Mouse (Mus musculus): ENCODE measurements around the gene Adgrl3. TPM values are rescaled to one million over a fixed set of nuclear protein-coding genes. Genes with fewer than 3 reads are reported as not detected.

The Adgrl3 gene
- polyA plus RNA-seq, 1 experiment: 9.8 TPM

DNA sequence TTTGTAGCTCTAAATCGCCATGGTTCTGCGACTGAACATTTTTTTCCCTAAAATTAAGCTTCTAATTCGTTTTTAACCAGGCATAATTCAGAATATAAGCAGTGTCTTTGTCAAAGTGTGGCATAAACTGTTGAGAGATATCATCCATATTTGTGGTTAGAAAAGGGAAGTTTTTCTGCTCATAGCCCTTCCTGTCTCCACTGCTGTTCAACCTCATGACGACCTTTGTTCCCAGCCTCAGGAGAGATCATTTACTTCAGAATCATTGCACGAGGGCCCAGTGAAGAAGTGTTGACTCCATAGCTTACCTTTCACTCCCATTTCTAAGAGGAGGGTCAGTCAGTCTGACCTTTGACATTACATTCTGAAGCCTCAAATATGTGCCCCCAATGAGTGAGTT lies 56.4 kb downstream of the Adgrl3 start:
- Histone ChIP-seq H3K27me3 (ENCODE audit: control insufficient read depth, insufficient read depth, insufficient read length) (no peaks in the 10 kb centered on the region), H3ac (ENCODE audit: control insufficient read depth, insufficient read length, low read depth) (no peak overlapping the region), H3K36me3 (ENCODE audit: control insufficient read depth, insufficient read depth) (peaks cover 4% of the 10 kb centered on the region), H3K79me2 (ENCODE audit: control insufficient read depth, insufficient read depth) (peaks cover 42% of the 10 kb centered on the region), H3K79me3 (ENCODE audit: low read depth) (peaks cover 9% of the 10 kb centered on the region), H3K4me3 (ENCODE audit: insufficient read depth, poor library complexity, severe bottlenecking) (no peak overlapping the region)
- TF ChIP-seq CTCF (IDR thresholded peaks at IDR 0.05; ENCODE audit: control insufficient read depth, insufficient read depth, insufficient read length) (no peak), FOSL1 (IDR thresholded peaks at IDR 0.05; ENCODE audit: insufficient read depth, low read length, poor library complexity, severe bottlenecking) (no peak), MYOD1 (IDR thresholded peaks at IDR 0.05; ENCODE audit: control insufficient read depth, insufficient read length, low read depth) (no peak), USF1 (IDR thresholded peaks at IDR 0.05; ENCODE audit: low read depth) (no peak), CEBPB (IDR thresholded peaks at IDR 0.05; ENCODE audit: low read depth) (no peak), MYOG (IDR thresholded peaks at IDR 0.05; ENCODE audit: control insufficient read depth, extremely low read depth, insufficient read length) (no peak), MAX (IDR thresholded peaks at IDR 0.05) (no peak)

- TF ChIP-seq FOSL1 (IDR thresholded peaks at IDR 0.05; ENCODE audit: insufficient read depth, low read length, poor library complexity, severe bottlenecking) (no peak), CTCF (IDR thresholded peaks at IDR 0.05; ENCODE audit: control insufficient read depth, insufficient read depth, insufficient read length) (no peak), MAX (IDR thresholded peaks at IDR 0.05) (no peak), CEBPB (IDR thresholded peaks at IDR 0.05; ENCODE audit: low read depth) (no peak), MYOG (IDR thresholded peaks at IDR 0.05; ENCODE audit: control insufficient read depth, extremely low read depth, insufficient read length) (no peak), USF1 (IDR thresholded peaks at IDR 0.05; ENCODE audit: low read depth) (no peak), MYOD1 (IDR thresholded peaks at IDR 0.05; ENCODE audit: control insufficient read depth, insufficient read length, low read depth) (no peak)
- Histone ChIP-seq H3K4me3 (ENCODE audit: insufficient read depth, poor library complexity, severe bottlenecking) (no peak overlapping the region), H3ac (ENCODE audit: control insufficient read depth, insufficient read length, low read depth) (no peak overlapping the region)
Measured at GRCm38 (mm10) chr5:81077031-81077430, 57.1 kb downstream of the Adgrl3 start.

GRCm38 (mm10) chr5:81077990-81078389 lies 58.1 kb downstream of the Adgrl3 start:
- no peak for TF ChIP-seq FOSL1 (IDR thresholded peaks at IDR 0.05; ENCODE audit: insufficient read depth, low read length, poor library complexity, severe bottlenecking)
- H3ac ChIP-seq (ENCODE audit: control insufficient read depth, insufficient read length, low read depth): no peak overlapping the region

More at GRCm38 (mm10) chr5:81077031-81077430, 57.1 kb downstream of the Adgrl3 start:
- Histone ChIP-seq H3K27me3 (ENCODE audit: control insufficient read depth, insufficient read depth, insufficient read length) (no peaks in the 10 kb centered on the region), H3K36me3 (ENCODE audit: control insufficient read depth, insufficient read depth) (peaks cover 4% of the 10 kb centered on the region), H3K79me3 (ENCODE audit: low read depth) (peaks cover 7% of the 10 kb centered on the region), H3K79me2 (ENCODE audit: control insufficient read depth, insufficient read depth) (peaks cover 39% of the 10 kb centered on the region)

DNA sequence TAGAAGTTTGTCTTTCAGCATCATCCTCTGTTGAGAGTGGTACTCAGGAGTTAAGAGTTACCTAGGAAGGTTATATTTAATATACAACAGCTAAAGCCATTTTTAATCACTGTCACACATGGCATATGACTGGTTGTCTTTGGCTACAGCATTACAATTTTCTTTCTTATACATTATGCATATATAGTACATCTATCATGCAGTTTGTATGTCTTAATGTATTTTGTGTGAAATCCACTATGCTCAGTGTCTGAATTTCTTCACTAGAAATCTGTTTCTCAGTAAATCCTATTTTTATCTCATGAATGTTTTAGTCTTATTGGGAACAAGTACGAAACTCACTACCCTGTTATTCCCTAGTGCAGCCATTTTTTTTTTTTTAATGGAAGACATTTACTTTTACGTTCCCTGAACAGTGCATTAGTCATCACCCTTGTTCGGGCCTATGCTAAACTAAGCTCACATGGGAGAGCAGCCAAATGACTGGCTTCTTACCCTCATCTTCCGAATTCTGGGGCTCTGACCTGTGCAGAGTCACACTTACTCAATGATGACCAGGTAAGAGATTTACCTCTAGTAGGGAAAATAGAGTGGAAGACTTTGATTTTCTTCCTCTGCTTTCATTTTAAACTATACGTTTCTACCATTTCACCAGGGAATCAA lies 63.9 kb downstream of the Adgrl3 start:
- TF ChIP-seq CEBPB (IDR thresholded peaks at IDR 0.05; ENCODE audit: low read depth): no peak
- H3K27me3 ChIP-seq (ENCODE audit: control insufficient read depth, insufficient read depth, insufficient read length): no peaks in the 10 kb centered on the region
- peaks cover 2% of the 10 kb centered on the region for H3K79me3 ChIP-seq (ENCODE audit: low read depth)
- no peak overlapping the region for H3ac ChIP-seq (ENCODE audit: control insufficient read depth, insufficient read length, low read depth)
- H3K79me2 ChIP-seq (ENCODE audit: control insufficient read depth, insufficient read depth): peaks cover 29% of the 10 kb centered on the region
- H3K36me3 ChIP-seq (ENCODE audit: control insufficient read depth, insufficient read depth): no peaks in the 10 kb centered on the region
- H3K4me3 ChIP-seq (ENCODE audit: insufficient read depth, poor library complexity, severe bottlenecking): no peak overlapping the region

More at GRCm38 (mm10) chr5:81077990-81078389, 58.1 kb downstream of the Adgrl3 start:
- Histone ChIP-seq H3K36me3 (ENCODE audit: control insufficient read depth, insufficient read depth) (peaks cover 4% of the 10 kb centered on the region), H3K27me3 (ENCODE audit: control insufficient read depth, insufficient read depth, insufficient read length) (no peaks in the 10 kb centered on the region), H3K79me3 (ENCODE audit: low read depth) (peaks cover 7% of the 10 kb centered on the region), H3K4me3 (ENCODE audit: insufficient read depth, poor library complexity, severe bottlenecking) (no peak overlapping the region), H3K79me2 (ENCODE audit: control insufficient read depth, insufficient read depth) (peaks cover 41% of the 10 kb centered on the region)

GRCm38 (mm10) chr5:81085152-81085551 lies 65.2 kb downstream of the Adgrl3 start:
- peaks cover 2% of the 10 kb centered on the region for H3K79me3 ChIP-seq (ENCODE audit: low read depth)
- TF ChIP-seq FOSL1 (IDR thresholded peaks at IDR 0.05; ENCODE audit: insufficient read depth, low read length, poor library complexity, severe bottlenecking) (no peak), MYOD1 (IDR thresholded peaks at IDR 0.05; ENCODE audit: control insufficient read depth, insufficient read length, low read depth) (no peak), MYOG (IDR thresholded peaks at IDR 0.05; ENCODE audit: control insufficient read depth, extremely low read depth, insufficient read length) (no peak), USF1 (IDR thresholded peaks at IDR 0.05; ENCODE audit: low read depth) (no peak), MAX (IDR thresholded peaks at IDR 0.05) (no peak), CTCF (IDR thresholded peaks at IDR 0.05; ENCODE audit: control insufficient read depth, insufficient read depth, insufficient read length) (no peak), CEBPB (IDR thresholded peaks at IDR 0.05; ENCODE audit: low read depth) (no peak)
- H3K79me2 ChIP-seq (ENCODE audit: control insufficient read depth, insufficient read depth): peaks cover 29% of the 10 kb centered on the region
- H3ac ChIP-seq (ENCODE audit: control insufficient read depth, insufficient read length, low read depth): no peak overlapping the region
- no peak overlapping the region for H3K4me3 ChIP-seq (ENCODE audit: insufficient read depth, poor library complexity, severe bottlenecking)
- no peaks in the 10 kb centered on the region for H3K27me3 ChIP-seq (ENCODE audit: control insufficient read depth, insufficient read depth, insufficient read length)
- no peaks in the 10 kb centered on the region for H3K36me3 ChIP-seq (ENCODE audit: control insufficient read depth, insufficient read depth)

- TF ChIP-seq CTCF (IDR thresholded peaks at IDR 0.05; ENCODE audit: control insufficient read depth, insufficient read depth, insufficient read length) (no peak), MYOD1 (IDR thresholded peaks at IDR 0.05; ENCODE audit: control insufficient read depth, insufficient read length, low read depth) (no peak), MYOG (IDR thresholded peaks at IDR 0.05; ENCODE audit: control insufficient read depth, extremely low read depth, insufficient read length) (no peak), MAX (IDR thresholded peaks at IDR 0.05) (no peak), CEBPB (IDR thresholded peaks at IDR 0.05; ENCODE audit: low read depth) (no peak), FOSL1 (IDR thresholded peaks at IDR 0.05; ENCODE audit: insufficient read depth, low read length, poor library complexity, severe bottlenecking) (no peak), USF1 (IDR thresholded peaks at IDR 0.05; ENCODE audit: low read depth) (no peak)
Measured at GRCm38 (mm10) chr5:81088667-81089066, 68.7 kb downstream of the Adgrl3 start.

More at GRCm38 (mm10) chr5:81088667-81089066, 68.7 kb downstream of the Adgrl3 start:
- H3K36me3 ChIP-seq (ENCODE audit: control insufficient read depth, insufficient read depth): peaks cover 4% of the 10 kb centered on the region
- peaks cover 33% of the 10 kb centered on the region for H3K79me2 ChIP-seq (ENCODE audit: control insufficient read depth, insufficient read depth)
- no peak overlapping the region for H3ac ChIP-seq (ENCODE audit: control insufficient read depth, insufficient read length, low read depth)
- H3K4me3 ChIP-seq (ENCODE audit: insufficient read depth, poor library complexity, severe bottlenecking): no peak overlapping the region
- peaks cover 2% of the 10 kb centered on the region for H3K79me3 ChIP-seq (ENCODE audit: low read depth)
- no peaks in the 10 kb centered on the region for H3K27me3 ChIP-seq (ENCODE audit: control insufficient read depth, insufficient read depth, insufficient read length)
